Mouse (Mus musculus): ENCODE measurements around the gene Mgl2.
"Not testable (repeated sequence)": the region's sequence is repeated elsewhere in the genome, so short reads cannot be mapped to it uniquely, and the experiment has no call there.

Gene Mgl2

GRCm38 (mm10) chr11:70169471-70169870 lies 39.3 kb downstream of the Mgl2 start:
- ATAC-seq (ENCODE audit: insufficient number of reproducible peaks, low FRiP score, low TSS enrichment), result not testable (repeated sequence)

GRCm38 (mm10) chr11:70170291-70170690 lies 40.2 kb downstream of the Mgl2 start:
- ATAC-seq (ENCODE audit: insufficient number of reproducible peaks, low FRiP score, low TSS enrichment), result no peak

- no peak for ATAC-seq (ENCODE audit: insufficient number of reproducible peaks, low FRiP score, low TSS enrichment)
Measured at GRCm38 (mm10) chr11:70171181-70171580, 41.1 kb downstream of the Mgl2 start.

GRCm38 (mm10) chr11:70171847-70172246 lies 41.7 kb downstream of the Mgl2 start:
- ATAC-seq (ENCODE audit: insufficient number of reproducible peaks, low FRiP score, low TSS enrichment), result no peak

DNA sequence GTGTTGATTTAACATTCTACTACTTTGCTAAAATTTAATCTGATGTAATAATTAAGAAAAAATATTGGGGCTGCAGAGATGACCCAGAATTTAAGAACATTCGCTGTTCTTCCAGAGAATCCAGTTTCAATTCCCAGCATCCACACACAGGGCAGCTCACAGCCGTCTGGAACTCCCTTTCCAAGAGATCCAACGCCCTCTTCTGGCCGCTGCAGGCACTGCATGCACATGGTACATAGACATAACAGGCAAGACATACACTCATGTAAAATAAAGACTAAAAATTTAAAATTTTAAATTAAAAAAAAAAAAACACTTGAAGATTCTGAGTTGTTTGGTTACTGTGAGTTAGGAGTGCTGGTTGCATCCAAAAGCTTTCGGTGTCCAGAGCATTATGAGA lies 42.2 kb downstream of the Mgl2 start:
- ATAC-seq (ENCODE audit: insufficient number of reproducible peaks, low FRiP score, low TSS enrichment), result no peak

GRCm38 (mm10) chr11:70174491-70174890 lies 44.4 kb downstream of the Mgl2 start:
- ATAC-seq (ENCODE audit: insufficient number of reproducible peaks, low FRiP score, low TSS enrichment), result no peak

GRCm38 (mm10) chr11:70177647-70178046 lies 47.5 kb downstream of the Mgl2 start:
- ATAC-seq (ENCODE audit: insufficient number of reproducible peaks, low FRiP score, low TSS enrichment), result no peak

DNA sequence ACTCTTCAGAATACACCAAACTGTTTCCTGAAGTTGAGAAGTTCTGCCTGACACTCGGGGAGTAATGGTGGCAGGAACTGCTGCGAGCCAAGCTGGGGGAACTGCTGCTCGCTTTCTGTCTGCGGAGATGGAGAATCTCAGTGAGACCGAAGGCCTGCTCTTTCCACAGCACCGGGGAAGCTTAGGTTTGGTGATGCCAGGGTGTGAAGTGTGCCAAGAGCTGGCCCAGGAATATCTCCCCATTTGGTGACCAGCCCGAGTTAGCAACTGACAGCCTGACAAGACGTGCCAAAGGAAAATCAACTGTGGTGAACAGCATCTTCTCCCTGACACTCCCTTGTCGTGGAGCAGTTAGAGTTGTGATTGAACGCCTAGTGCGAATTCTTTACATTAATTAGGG lies 48.2 kb downstream of the Mgl2 start:
- no peak for ATAC-seq (ENCODE audit: insufficient number of reproducible peaks, low FRiP score, low TSS enrichment)

- ATAC-seq (ENCODE audit: insufficient number of reproducible peaks, low FRiP score, low TSS enrichment), result no peak
Measured at GRCm38 (mm10) chr11:70178756-70179155, 48.6 kb downstream of the Mgl2 start.

- ATAC-seq (ENCODE audit: insufficient number of reproducible peaks, low FRiP score, low TSS enrichment), result no peak
Measured at GRCm38 (mm10) chr11:70179401-70179800, 49.3 kb downstream of the Mgl2 start.

GRCm38 (mm10) chr11:70180496-70180895 lies 50.4 kb downstream of the Mgl2 start:
- no peak for ATAC-seq (ENCODE audit: insufficient number of reproducible peaks, low FRiP score, low TSS enrichment)

GRCm38 (mm10) chr11:70185120-70185519 lies 55.0 kb downstream of the Mgl2 start:
- no peak for ATAC-seq (ENCODE audit: insufficient number of reproducible peaks, low FRiP score, low TSS enrichment)
